Mouse (Mus musculus) midbrain, embryonic 14.5 days (tissue): ENCODE results near the gene Prkcd. TPM values are rescaled to one million over a fixed set of nuclear protein-coding genes. Genes with fewer than 3 reads are reported as not detected.

Source experiments
- ATAC-seq: fragments of 200-750 bp; cut with Nextera tagmentation; 2 replicates; pipeline ENCODE4 v1.8.0; 2017; ENCODE audit warnings: moderate number of reproducible peaks, moderate library complexity; ENCODE audit not compliant: low FRiP score, low TSS enrichment
- DNase-seq: peaks from one replicate; pipeline ENCODE4 v3.0.0-alpha.2; 2015
- H3K27ac ChIP-seq: fragments of 300-500 bp; sonication (generic); replicated peaks from 2 replicates; pipeline ENCODE4 v1.5.1; 2014; ENCODE audit warnings: mild to moderate bottlenecking, low read depth, low read length, moderate library complexity
- H3K27me3 ChIP-seq: fragments of 300-500 bp; sonication (generic); 2 replicates; pipeline ENCODE4 v1.6.1; 2014; ENCODE audit warnings: low read length, control low read depth, mixed read lengths; ENCODE audit not compliant: control insufficient read depth, insufficient read depth
- H3K36me3 ChIP-seq: fragments of 300-500 bp; sonication (generic); 2 replicates; pipeline ENCODE4 v1.6.1; 2014; ENCODE audit warnings: low read length, control low read depth; ENCODE audit not compliant: control insufficient read depth, insufficient read depth
- H3K4me1 ChIP-seq: fragments of 300-500 bp; sonication (generic); 2 replicates; pipeline ENCODE4 v1.6.1; 2014; ENCODE audit warnings: mild to moderate bottlenecking, antibody characterized with exemption, low read length, control low read depth; ENCODE audit not compliant: control insufficient read depth, insufficient read depth
- H3K4me2 ChIP-seq: fragments of 300-500 bp; sonication (generic); 2 replicates; pipeline ENCODE4 v1.6.1; 2014; ENCODE audit warnings: mild to moderate bottlenecking, low read length, moderate library complexity
- H3K4me3 ChIP-seq: fragments of 300-500 bp; sonication (generic); replicated peaks from 2 replicates; pipeline ENCODE4 v1.5.1; 2014; ENCODE audit warnings: low read depth, low read length
- H3K9ac ChIP-seq: fragments of 300-500 bp; sonication (generic); replicated peaks from 2 replicates; pipeline ENCODE4 v1.6.1; 2014; ENCODE audit warnings: mild to moderate bottlenecking, low read length, moderate library complexity
- H3K9me3 ChIP-seq: fragments of 300-500 bp; sonication (generic); 2 replicates; pipeline ENCODE4 v1.6.1; 2016; ENCODE audit warnings: low read length, control low read depth, mixed read lengths; ENCODE audit not compliant: control insufficient read depth
- WGBS: fragments of 180-500 bp; shearing (Covaris S2); extraction: QIAGEN DNeasy Blood & Tissue Kit; methylation state at CpG from one replicate; pipeline ENCODE4 v1.1.7; 2014; 5-methylcytosine and 5-hydroxymethylcytosine counted together
- polyA plus RNA-seq: library from polyadenylated mRNA; unstranded; fragments of >200 nt; fragmentation: Nextera tagmentation; extraction: Ambion mirVana; gene quantifications from 2 replicates; pipeline ENCODE4 v1.2.1, GENCODE M21; 2014

The Prkcd gene
- polyA plus RNA-seq, 1 experiment from 2014 or later = 12.8 TPM

DNA sequence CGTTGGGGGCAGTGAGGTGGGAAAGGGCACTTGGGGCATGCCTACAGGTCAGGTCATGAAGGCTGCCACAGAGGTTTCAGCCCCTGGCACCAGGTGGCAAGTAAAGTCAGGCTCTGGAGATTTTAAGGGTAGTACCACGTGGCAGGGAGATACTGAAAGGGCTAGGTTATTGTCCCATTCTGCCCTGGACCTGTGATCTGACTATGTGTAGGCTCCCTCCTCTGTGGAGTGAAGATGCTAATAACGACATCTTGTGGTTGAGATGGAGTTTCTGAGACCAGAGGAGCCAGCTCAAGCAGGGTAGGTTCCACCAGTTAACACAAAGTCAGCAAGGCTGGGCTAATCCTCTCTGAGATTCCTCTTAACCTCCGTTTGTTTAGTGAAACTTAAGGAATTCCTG is 3.8 kb upstream of the Prkcd start:
- Histone ChIP-seq H3K4me2 (no peak overlapping the region), H3K9me3 (no peaks in the 10 kb centered on the region), H3K27ac (no peak overlapping the region), H3K4me3 (no peak overlapping the region), H3K27me3 (peaks cover 13% of the 10 kb centered on the region; the same call in 1 of the 2 replicates), H3K36me3 (no peaks in the 10 kb centered on the region), H3K4me1 (no peaks in the 10 kb centered on the region), H3K9ac (no peak overlapping the region)
- no peak for DNase-seq
- no peak for ATAC-seq
- WGBS = 43% methylated on average over 4 of the region's 4 CpGs

GRCm38 (mm10) chr14:30628235-30628634 is 2.2 kb upstream of the Prkcd start:
- no peaks in the 10 kb centered on the region for H3K36me3 ChIP-seq
- no peak overlapping the region for H3K27ac ChIP-seq
- H3K4me2 ChIP-seq = no peak overlapping the region
- WGBS = 96% methylated on average over 5 of the region's 5 CpGs
- H3K27me3 ChIP-seq = peaks cover 13% of the 10 kb centered on the region; the same call in 1 of the 2 replicates
- H3K4me3 ChIP-seq = no peak overlapping the region
- H3K9ac ChIP-seq = no peak overlapping the region
- DNase-seq = no peak
- no peaks in the 10 kb centered on the region for H3K4me1 ChIP-seq
- no peaks in the 10 kb centered on the region for H3K9me3 ChIP-seq
- ATAC-seq = no peak

DNA sequence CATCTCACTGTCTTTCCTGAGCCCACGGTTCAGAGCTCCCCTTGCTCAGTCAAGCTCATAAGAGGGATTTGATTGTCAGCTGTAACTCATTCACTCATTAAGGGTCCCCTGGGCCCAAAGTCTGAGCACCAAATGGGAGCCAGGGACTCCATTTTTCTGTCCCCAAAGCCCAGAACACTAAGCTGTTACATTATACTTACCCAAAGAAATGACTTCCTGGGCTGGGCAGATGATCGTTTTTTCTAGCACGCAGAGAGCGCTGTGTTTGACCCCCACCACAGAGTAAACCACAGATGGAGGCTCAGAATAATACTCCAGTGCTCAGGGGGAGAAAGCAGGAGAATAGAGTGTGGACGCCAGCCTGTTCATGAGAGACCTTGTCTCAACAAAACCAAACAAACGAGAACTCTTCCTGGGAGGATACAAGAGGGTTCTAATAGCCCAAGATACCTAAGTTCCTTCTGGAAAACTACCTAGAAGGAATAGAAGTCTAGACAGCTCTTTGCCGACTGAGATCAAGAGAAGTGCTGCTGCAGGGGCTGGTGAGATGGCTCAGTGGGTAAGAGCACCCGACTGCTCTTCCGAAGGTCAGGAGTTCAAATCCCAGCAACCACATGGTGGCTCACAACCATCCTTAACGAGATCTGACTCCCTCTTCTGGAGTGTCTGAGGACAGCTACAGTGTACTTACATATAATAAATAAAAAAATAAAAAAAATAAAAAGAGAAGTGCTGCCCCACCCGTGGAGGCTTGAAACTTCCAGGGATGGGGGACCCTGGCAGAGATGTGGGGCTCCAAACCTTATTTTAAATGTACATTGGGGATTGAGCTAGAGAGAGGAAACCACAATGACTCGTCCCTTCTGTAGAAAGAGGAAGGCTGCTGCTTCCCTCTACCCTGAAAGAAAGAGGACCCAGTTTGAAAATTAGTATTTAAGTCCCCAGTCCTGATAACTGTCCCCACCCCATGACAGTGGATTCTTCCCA is 1.0 kb upstream of the Prkcd start:
- Histone ChIP-seq H3K27ac (no peak overlapping the region), H3K9me3 (no peaks in the 10 kb centered on the region), H3K36me3 (no peaks in the 10 kb centered on the region), H3K4me2 (peak overlapping the region; percentile 63), H3K27me3 (peaks cover 13% of the 10 kb centered on the region; the same call in 1 of the 2 replicates), H3K4me3 (peak overlapping the region; percentile 36; the same call in 1 of the 2 replicates), H3K4me1 (no peaks in the 10 kb centered on the region), H3K9ac (no peak overlapping the region)
- ATAC-seq = no peak
- no peak for DNase-seq
- WGBS = 52% methylated on average over 12 of the region's 12 CpGs

- WGBS = under 1% methylated on average over 39 of the region's 39 CpGs
- Histone ChIP-seq H3K27me3 (peaks cover 13% of the 10 kb centered on the region; the same call in 1 of the 2 replicates), H3K4me2 (peak overlapping the region; percentile 63), H3K36me3 (no peaks in the 10 kb centered on the region), H3K27ac (0 out of 2 replicates have a peak overlapping the region, but pooled peaks have one; percentile 5), H3K4me1 (no peaks in the 10 kb centered on the region), H3K9ac (peak overlapping the region; percentile 51; the same call in 1 of the 2 replicates), H3K9me3 (no peaks in the 10 kb centered on the region), H3K4me3 (peak overlapping the region; percentile 36)
- peak; percentile 52 for DNase-seq
- no peak for ATAC-seq
Observed at GRCm38 (mm10) chr14:30625131-30625807, 741 bp downstream of the Prkcd start.

GRCm38 (mm10) chr14:30624277-30624721 is 1.7 kb downstream of the Prkcd start:
- ATAC-seq = peak; percentile 19; the same call in 1 of the 2 replicates
- Histone ChIP-seq H3K27me3 (peaks cover 13% of the 10 kb centered on the region; the same call in 1 of the 2 replicates), H3K4me1 (no peaks in the 10 kb centered on the region), H3K4me3 (no peak overlapping the region), H3K27ac (no peak overlapping the region), H3K4me2 (peak overlapping the region; percentile 63), H3K36me3 (no peaks in the 10 kb centered on the region), H3K9ac (no peak overlapping the region), H3K9me3 (no peaks in the 10 kb centered on the region)
- DNase-seq = peak; percentile 6
- WGBS = 53% methylated on average over 8 of the region's 8 CpGs

- no peak for ATAC-seq
- Histone ChIP-seq H3K9me3 (no peaks in the 10 kb centered on the region), H3K4me2 (no peak overlapping the region), H3K36me3 (no peaks in the 10 kb centered on the region), H3K9ac (no peak overlapping the region), H3K27me3 (peaks cover 13% of the 10 kb centered on the region; the same call in 1 of the 2 replicates), H3K27ac (no peak overlapping the region), H3K4me1 (no peaks in the 10 kb centered on the region), H3K4me3 (no peak overlapping the region)
- 80% methylated on average over 8 of the region's 8 CpGs for WGBS
- DNase-seq = no peak
Observed at GRCm38 (mm10) chr14:30622556-30622955, 3.5 kb downstream of the Prkcd start.

DNA sequence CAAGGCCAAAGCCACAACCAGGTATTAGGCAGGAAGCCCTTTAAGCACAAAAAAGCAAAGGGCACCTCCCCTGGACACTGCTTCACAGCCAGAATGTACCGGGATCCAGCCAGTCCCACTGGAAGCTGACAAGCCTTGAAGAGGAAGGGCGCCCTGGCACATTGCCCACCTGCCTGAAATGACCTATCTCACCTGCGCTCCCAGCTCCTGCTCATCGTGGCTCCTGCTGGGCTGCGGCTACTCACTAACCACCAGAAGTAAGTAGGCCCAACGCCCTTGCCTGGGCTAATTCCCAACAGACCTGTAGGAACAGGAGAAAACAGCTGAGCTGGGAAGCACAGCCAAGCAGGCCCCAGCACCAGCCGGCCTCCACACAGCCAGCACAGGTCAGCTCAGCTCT is 3.9 kb downstream of the Prkcd start:
- H3K36me3 ChIP-seq = no peaks in the 10 kb centered on the region
- H3K4me1 ChIP-seq = no peaks in the 10 kb centered on the region
- no peak overlapping the region for H3K4me2 ChIP-seq
- H3K9me3 ChIP-seq = no peaks in the 10 kb centered on the region
- peaks cover 13% of the 10 kb centered on the region; the same call in 1 of the 2 replicates for H3K27me3 ChIP-seq
- H3K9ac ChIP-seq = no peak overlapping the region
- WGBS = 79% methylated on average over 7 of the region's 7 CpGs
- no peak overlapping the region for H3K4me3 ChIP-seq
- H3K27ac ChIP-seq = no peak overlapping the region
- ATAC-seq (no peak), DNase-seq (no peak)

- Histone ChIP-seq H3K9me3 (no peaks in the 10 kb centered on the region), H3K27ac (no peak overlapping the region), H3K4me1 (no peaks in the 10 kb centered on the region), H3K4me2 (no peak overlapping the region), H3K9ac (no peak overlapping the region), H3K4me3 (no peak overlapping the region), H3K27me3 (no peaks in the 10 kb centered on the region), H3K36me3 (no peaks in the 10 kb centered on the region)
- ATAC-seq = no peak
- WGBS = 85% methylated on average over 7 of the region's 7 CpGs
- no peak for DNase-seq
Observed at GRCm38 (mm10) chr14:30619982-30620578, 5.9 kb downstream of the Prkcd start.
